Mouse (Mus musculus) thymus, adult 2 months (tissue): ENCODE measurements around the gene Swsap1. TPM values are rescaled to one million over a fixed set of nuclear protein-coding genes. Genes with fewer than 3 reads are reported as not detected.
A peak's percentile ranks its signal among the peaks of the same experiment; 100 is the strongest.

ENCODE experiments used
- DNase-seq: peaks from one replicate; pipeline ENCODE4 v3.0.0; 2021
- H3K27ac ChIP-seq: fragments of 200-500 bp; 2 replicates; pipeline ENCODE4 v1.5.1; 2012; ENCODE audit warnings: low read length, control low read depth; ENCODE audit not compliant: control insufficient read depth, insufficient read depth
- H3K27me3 ChIP-seq: fragments of 200-500 bp; 2 replicates; pipeline ENCODE4 v1.6.1; 2012; ENCODE audit warnings: mild to moderate bottlenecking, low read length, moderate library complexity, mixed read lengths; ENCODE audit not compliant: control insufficient read depth, insufficient read depth
- H3K36me3 ChIP-seq: fragments of 200-500 bp; 2 replicates; pipeline ENCODE4 v1.6.1; 2012; ENCODE audit warnings: mild to moderate bottlenecking, low read length, moderate library complexity; ENCODE audit not compliant: control insufficient read depth, insufficient read depth
- H3K4me1 ChIP-seq: fragments of 200-500 bp; replicated peaks from 2 replicates; pipeline ENCODE4 v1.6.1; 2012; ENCODE audit warnings: low read length; ENCODE audit not compliant: control insufficient read depth, insufficient read depth
- H3K4me3 ChIP-seq: fragments of 200-500 bp; 2 replicates; pipeline ENCODE4 v1.5.1; 2012; ENCODE audit warnings: mild to moderate bottlenecking, low read length, control low read depth, moderate library complexity; ENCODE audit not compliant: control insufficient read depth, insufficient read depth
- CTCF ChIP-seq: fragments of 200-500 bp; IDR thresholded peaks from 2 replicates; pipeline ENCODE4 v1.5.1; 2012; ENCODE audit warnings: mild to moderate bottlenecking, control low read depth, low read length, moderate library complexity, borderline replicate concordance; ENCODE audit not compliant: control insufficient read depth, poor library complexity, insufficient read depth; ENCODE audit errors: extremely low read depth
- POLR2A ChIP-seq: fragments of 200-500 bp; IDR thresholded peaks from 2 replicates; pipeline ENCODE4 v1.6.1; 2012; ENCODE audit warnings: mild to moderate bottlenecking, low read length, control low read depth, moderate library complexity; ENCODE audit not compliant: control insufficient read depth, poor library complexity, insufficient read depth; ENCODE audit errors: extremely low read depth
- WGBS: fragments of 180-500 bp; shearing (Covaris S2); methylation state at CpG from one replicate; pipeline ENCODE4 v1.1.7; 2018; 5-methylcytosine and 5-hydroxymethylcytosine counted together
- polyA plus RNA-seq: library from polyadenylated mRNA; depleted of rRNA; stranded (reverse); fragments of >200 nt; gene quantifications from 2 replicates; pipeline ENCODE4 v1.2.3, GENCODE M21; 2012

Gene Swsap1
- polyA plus RNA-seq, 1 experiment = 6.7 TPM

- Histone ChIP-seq H3K4me1 (peaks cover 10% of the 10 kb centered on the region), H3K27ac (no peak overlapping the region), H3K27me3 (no peaks in the 10 kb centered on the region), H3K4me3 (no peak overlapping the region), H3K36me3 (no peaks in the 10 kb centered on the region)
- 89% methylated on average over 7 of the region's 7 CpGs for WGBS
- TF ChIP-seq CTCF (no peak), POLR2A (no peak)
- DNase-seq = no peak
Measured at GRCm38 (mm10) chr9:21935466-21936131, 20.0 kb upstream of the Swsap1 start.

- 5% methylated on average over 42 of the region's 43 CpGs for WGBS
- no peaks in the 10 kb centered on the region for H3K27me3 ChIP-seq
- no peak for TF ChIP-seq CTCF
- TF ChIP-seq POLR2A = no peak
- H3K27ac ChIP-seq = no peak within 1 kb of the TSS
- H3K4me1 ChIP-seq = peaks cover 10% of the 10 kb centered on the region
- no peaks in the 10 kb centered on the region for H3K36me3 ChIP-seq
- DNase-seq = peak; percentile 74
- H3K4me3 ChIP-seq = peak within 1 kb of the TSS; percentile 35
Measured at GRCm38 (mm10) chr9:21936692-21937570, 18.6 kb upstream of the Swsap1 start, which contains the start of gene Plppr2. TSS of gene Plppr2 (plus strand) at chr9:21937033.

GRCm38 (mm10) chr9:21937711-21938175 is 17.8 kb upstream of the Swsap1 start:
- 87% methylated on average over 4 of the region's 4 CpGs for WGBS
- Histone ChIP-seq H3K4me1 (peaks cover 10% of the 10 kb centered on the region), H3K4me3 (no peak overlapping the region), H3K36me3 (no peaks in the 10 kb centered on the region), H3K27me3 (no peaks in the 10 kb centered on the region), H3K27ac (no peak overlapping the region)
- DNase-seq = no peak
- TF ChIP-seq POLR2A (no peak), CTCF (no peak)

GRCm38 (mm10) chr9:21938234-21938855 is 17.2 kb upstream of the Swsap1 start:
- no peaks in the 10 kb centered on the region for H3K27me3 ChIP-seq
- H3K27ac ChIP-seq = no peak overlapping the region
- 98% methylated on average over 4 of the region's 4 CpGs for WGBS
- peaks cover 10% of the 10 kb centered on the region for H3K4me1 ChIP-seq
- H3K36me3 ChIP-seq = no peaks in the 10 kb centered on the region
- no peak for TF ChIP-seq CTCF
- TF ChIP-seq POLR2A = no peak
- H3K4me3 ChIP-seq = no peak overlapping the region
- no peak for DNase-seq

DNA sequence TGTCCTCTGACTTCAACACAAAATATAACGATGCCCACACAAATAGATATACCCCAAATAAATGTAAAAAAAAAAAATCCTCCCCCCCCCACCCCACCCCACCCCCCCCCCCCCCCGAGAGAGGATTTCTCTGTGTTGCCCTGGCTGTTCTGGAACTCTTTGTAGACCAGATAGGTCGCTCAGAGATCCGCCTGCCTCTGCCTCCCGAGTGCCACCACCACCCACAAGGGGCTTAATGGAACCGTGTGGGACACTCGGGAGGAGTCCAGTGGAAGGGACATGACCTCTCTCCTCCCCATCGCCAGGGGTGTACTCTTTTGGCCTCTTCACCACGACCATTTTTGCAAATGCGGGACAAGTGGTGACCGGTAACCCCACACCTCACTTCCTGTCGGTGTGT is 12.5 kb upstream of the Swsap1 start:
- DNase-seq = no peak
- peaks cover 6% of the 10 kb centered on the region; the same call in 1 of the 2 replicates for H3K4me1 ChIP-seq
- H3K27ac ChIP-seq = no peak overlapping the region
- H3K36me3 ChIP-seq = no peaks in the 10 kb centered on the region
- 87% methylated on average over 12 of the region's 12 CpGs for WGBS
- H3K4me3 ChIP-seq = no peak overlapping the region
- TF ChIP-seq CTCF (no peak), POLR2A (no peak)
- peaks cover 2% of the 10 kb centered on the region; the same call in 1 of the 2 replicates for H3K27me3 ChIP-seq

DNA sequence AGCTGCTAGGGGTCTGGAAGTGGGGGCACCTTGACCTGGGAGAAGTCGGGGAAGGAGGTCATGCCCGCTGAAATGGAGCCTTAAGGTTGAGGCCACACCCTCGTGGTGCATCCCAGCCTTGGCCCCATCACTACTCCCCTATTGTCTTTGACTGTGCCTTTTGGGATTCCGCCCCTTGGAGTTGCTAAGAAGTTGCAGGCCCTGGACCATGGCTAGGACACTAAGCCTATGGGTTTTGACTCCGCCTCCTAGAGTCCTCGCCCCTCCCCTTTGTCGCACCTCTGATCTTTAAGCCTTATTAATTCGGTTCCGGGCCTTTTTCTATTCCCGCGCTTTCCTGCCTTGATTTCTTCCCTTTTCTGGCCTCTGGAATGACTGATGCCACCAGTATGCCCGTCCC is 11.9 kb upstream of the Swsap1 start:
- Histone ChIP-seq H3K36me3 (no peaks in the 10 kb centered on the region), H3K27ac (no peak overlapping the region), H3K4me1 (peaks cover 6% of the 10 kb centered on the region; the same call in 1 of the 2 replicates), H3K4me3 (no peak overlapping the region), H3K27me3 (peaks cover 2% of the 10 kb centered on the region; the same call in 1 of the 2 replicates)
- TF ChIP-seq POLR2A (no peak), CTCF (no peak)
- 75% methylated on average over 12 of the region's 12 CpGs for WGBS
- DNase-seq = no peak
